Comparison of ENCODE assay signal across 8 mouse cellular contexts in genomic region chr3:83993089-83993516, GRCm38 (mm10). TPM values are rescaled to one million over a fixed set of nuclear protein-coding genes. Genes with fewer than 3 reads are reported as not detected.
DNase-seq lines count a peak whose midpoint lies in the region; ATAC-seq lines count a peak whose summit lies in the region.

No protein-coding gene starts in this region.

- H3K9ac ChIP-seq in liver, embryonic 16.5 days (ENCODE audit: low read depth, low read length): no peak overlapping the region
- no peak overlapping the region for H3K9ac ChIP-seq in liver, embryonic 12.5 days
- peak overlapping the region; percentile 20; the same call in 1 of the 2 replicates for H3K9ac ChIP-seq in forebrain, embryonic 11.5 days (ENCODE audit: low read length)

- peak; percentile 91 for DNase-seq in adrenal gland, adult 8-10 months
- no peak for DNase-seq in forebrain, embryonic 11.5 days (ENCODE audit: low spot score)
- peak; percentile 65 for DNase-seq in heart, postnatal 25 days (ENCODE audit: low spot score)
- DNase-seq in limb, embryonic 10.5 days (ENCODE audit: low spot score): no peak
- DNase-seq in ovary, postnatal 14 days (ENCODE audit: low spot score): peak; percentile 19
- DNase-seq in spleen, postnatal 14 days (ENCODE audit: low spot score in 2 of 2): no peak

- no peaks in the 10 kb centered on the region for H3K9me3 ChIP-seq in liver, embryonic 16.5 days (replicated peaks; ENCODE audit: control insufficient read depth, low read length)
- H3K9me3 ChIP-seq in liver, embryonic 12.5 days (replicated peaks): no peaks in the 10 kb centered on the region
- no peaks in the 10 kb centered on the region for H3K9me3 ChIP-seq in forebrain, embryonic 11.5 days (ENCODE audit: control insufficient read depth, low read length)
- no peaks in the 10 kb centered on the region for H3K9me3 ChIP-seq in limb, embryonic 10.5 days (replicated peaks)

- H3K27ac ChIP-seq in liver, embryonic 16.5 days (ENCODE audit: low read length): no peak overlapping the region
- H3K27ac ChIP-seq in liver, embryonic 12.5 days: no peak overlapping the region
- H3K27ac ChIP-seq in forebrain, embryonic 11.5 days (ENCODE audit: low read depth, low read length): no peak overlapping the region
- peak overlapping the region; percentile 51; the same call in 1 of the 2 replicates for H3K27ac ChIP-seq in limb, embryonic 10.5 days

- H3K4me3 ChIP-seq in liver, embryonic 16.5 days (ENCODE audit: low read depth, low read length): no peak overlapping the region
- H3K4me3 ChIP-seq in liver, embryonic 12.5 days: no peak overlapping the region
- H3K4me3 ChIP-seq in forebrain, embryonic 11.5 days (ENCODE audit: low read depth, low read length): no peak overlapping the region
- no peak overlapping the region for H3K4me3 ChIP-seq in limb, embryonic 10.5 days

- no peak overlapping the region for H3K4me2 ChIP-seq in liver, embryonic 16.5 days (ENCODE audit: low read depth, low read length)
- no peak overlapping the region for H3K4me2 ChIP-seq in liver, embryonic 12.5 days
- H3K4me2 ChIP-seq in forebrain, embryonic 11.5 days (ENCODE audit: low read depth, low read length, severe bottlenecking): no peak overlapping the region

- H3K27me3 ChIP-seq in liver, embryonic 16.5 days (ENCODE audit: control insufficient read depth, insufficient read depth, low read depth, low read length): no peaks in the 10 kb centered on the region
- no peaks in the 10 kb centered on the region for H3K27me3 ChIP-seq in liver, embryonic 12.5 days (replicated peaks)
- H3K27me3 ChIP-seq in forebrain, embryonic 11.5 days (ENCODE audit: control insufficient read depth, insufficient read depth, low read length): no peaks in the 10 kb centered on the region
- H3K27me3 ChIP-seq in limb, embryonic 10.5 days (ENCODE audit: low read depth, poor library complexity, severe bottlenecking): no peaks in the 10 kb centered on the region

- 0 out of 2 replicates have a peak, but pooled peaks have one; percentile 17 for ATAC-seq in liver, embryonic 16.5 days (ENCODE audit: low read depth)
- no peak for ATAC-seq in liver, embryonic 12.5 days
- ATAC-seq in forebrain, embryonic 11.5 days (replicated peaks; ENCODE audit: low FRiP score): no peak

- H3K4me1 ChIP-seq in liver, embryonic 16.5 days (ENCODE audit: control insufficient read depth, low read depth, low read length): peaks cover 18% of the 10 kb centered on the region
- peaks cover 60% of the 10 kb centered on the region for H3K4me1 ChIP-seq in liver, embryonic 12.5 days
- H3K4me1 ChIP-seq in forebrain, embryonic 11.5 days (replicated peaks; ENCODE audit: control insufficient read depth, insufficient read depth, low read length): peaks cover 32% of the 10 kb centered on the region
- peaks cover 90% of the 10 kb centered on the region for H3K4me1 ChIP-seq in limb, embryonic 10.5 days

- intact Hi-C loops in heart, postnatal 25 days (cut with DNase I): loop anchor here (5.0 kb wide), 1 partner anchor 46 kb away; no protein-coding TSS in a partner anchor

- 83% methylated on average over 8 of the region's 8 CpGs for WGBS in liver, embryonic 16.5 days (ENCODE audit: insufficient replicate concordance)
- WGBS in liver, embryonic 12.5 days (ENCODE audit: insufficient replicate concordance): 83% methylated on average over 8 of the region's 8 CpGs
- 75% methylated on average over 8 of the region's 8 CpGs for WGBS in forebrain, embryonic 11.5 days
- WGBS in limb, embryonic 10.5 days: 87% methylated on average over 8 of the region's 8 CpGs

- no peaks in the 10 kb centered on the region for H3K36me3 ChIP-seq in liver, embryonic 16.5 days (ENCODE audit: control insufficient read depth, insufficient read depth)
- H3K36me3 ChIP-seq in liver, embryonic 12.5 days: no peaks in the 10 kb centered on the region; the same call in 1 of the 2 replicates
- H3K36me3 ChIP-seq in forebrain, embryonic 11.5 days (ENCODE audit: control insufficient read depth, insufficient read depth, low read length): no peaks in the 10 kb centered on the region
- 0 out of 2 replicates have a peak, but pooled peaks cover 5% of the 10 kb centered on the region for H3K36me3 ChIP-seq in limb, embryonic 10.5 days

RNA-seq across cellular contexts. Expression of gene Tmem131l, which starts 46.9 kb away (rescaled TPM):
- polyA plus RNA-seq in liver, embryonic 16.5 days (2015; fragmentation: Nextera tagmentation; extraction: Ambion mirVana): 28.8 and 29.8 TPM in 2 replicates
- 30.3 and 32.0 TPM in 2 replicates for polyA plus RNA-seq in liver, embryonic 12.5 days (2016; fragmentation: Nextera tagmentation; extraction: Ambion mirVana)
- 10 to 100 TPM; 37.3 to 56.8 (median 50.1) TPM for total RNA-seq in adrenal gland, adult 8-10 months (2022)
- polyA plus RNA-seq in forebrain, embryonic 11.5 days (2014; fragmentation: Nextera tagmentation; extraction: Ambion mirVana): 96.0 and 99.2 TPM in 2 replicates
- 10 to 100 TPM; 19.4 to 20.8 TPM for total RNA-seq in heart, postnatal 25 days (2021)
- 79.5 and 84.5 TPM in 2 replicates for polyA plus RNA-seq in limb, embryonic 10.5 days (2016; fragmentation: Nextera tagmentation; extraction: Ambion mirVana)

Comparison
In these comparisons a context has a peak if more than half of its experiments do, and no peak if none do; other contexts are left out.
1. DNase-seq: peak in adrenal gland, adult 8-10 months (single experiment), heart, postnatal 25 days (single experiment) and ovary, postnatal 14 days (single experiment); none in forebrain, embryonic 11.5 days (single experiment), limb, embryonic 10.5 days (single experiment) and spleen, postnatal 14 days (0 of 2).